Mouse (Mus musculus): Measurements from ENCODE around the gene Stab1.

The Stab1 gene

GRCm38 (mm10) chr14:31168425-31168824, at the start of gene Stab1:
TSS of gene Stab1 (minus strand) at chr14:31168641.
- no peak for DNase-seq (ENCODE audit: low spot score in 2 of 2)

- peak; percentile 62 to 80 for DNase-seq (ENCODE audit: low spot score in 2 of 2)
Measured at GRCm38 (mm10) chr14:31217666-31218065, 49.2 kb upstream of the Stab1 start, which contains the start of gene Sema3g. TSS of gene Sema3g (plus strand) at chr14:31217860.

GRCm38 (mm10) chr14:31216846-31217245, 48.4 kb upstream of the Stab1 start, which contains the start of gene Nisch:
TSS of gene Nisch (minus strand) at chr14:31216946.
- no peak for DNase-seq (ENCODE audit: low spot score in 2 of 2)

- DNase-seq (ENCODE audit: low spot score in 2 of 2), result peak; percentile 68 to 85
Measured at GRCm38 (mm10) chr14:31215157-31216002, 46.9 kb upstream of the Stab1 start.

- DNase-seq (ENCODE audit: low spot score in 2 of 2), result no peak
Measured at GRCm38 (mm10) chr14:31214684-31215083, 46.2 kb upstream of the Stab1 start.

- DNase-seq (ENCODE audit: low spot score in 2 of 2), result no peak
Measured at GRCm38 (mm10) chr14:31213868-31214267, 45.4 kb upstream of the Stab1 start.

GRCm38 (mm10) chr14:31212499-31212898, 44.1 kb upstream of the Stab1 start:
- no peak for DNase-seq (ENCODE audit: low spot score in 2 of 2)

- DNase-seq (ENCODE audit: low spot score in 2 of 2), result no peak
Measured at GRCm38 (mm10) chr14:31211854-31212253, 43.4 kb upstream of the Stab1 start.

- DNase-seq (ENCODE audit: low spot score in 2 of 2), result no peak
Measured at GRCm38 (mm10) chr14:31209133-31209557, 40.7 kb upstream of the Stab1 start.

- no peak for DNase-seq (ENCODE audit: low spot score in 2 of 2)
Measured at GRCm38 (mm10) chr14:31208084-31208483, 39.6 kb upstream of the Stab1 start, which contains the start of gene Tnnc1. TSS of gene Tnnc1 (plus strand) at chr14:31208312.

GRCm38 (mm10) chr14:31207070-31207830, 38.8 kb upstream of the Stab1 start:
- DNase-seq (ENCODE audit: low spot score in 2 of 2), result no peak

- peak; percentile 95 to 99 for DNase-seq (ENCODE audit: low spot score in 2 of 2)
Measured at GRCm38 (mm10) chr14:31206472-31206981, 38.1 kb upstream of the Stab1 start.

GRCm38 (mm10) chr14:31205562-31206467, 37.4 kb upstream of the Stab1 start:
- DNase-seq (ENCODE audit: low spot score in 2 of 2), result no peak

- DNase-seq (ENCODE audit: low spot score in 2 of 2), result no peak
Measured at GRCm38 (mm10) chr14:31205244-31205561, 36.8 kb upstream of the Stab1 start.

GRCm38 (mm10) chr14:31204844-31205243, 36.4 kb upstream of the Stab1 start:
- no peak for DNase-seq (ENCODE audit: low spot score in 2 of 2)

GRCm38 (mm10) chr14:31200038-31200437, 31.6 kb upstream of the Stab1 start:
- no peak for DNase-seq (ENCODE audit: low spot score in 2 of 2)

- DNase-seq (ENCODE audit: low spot score in 2 of 2), result no peak
Measured at GRCm38 (mm10) chr14:31199599-31199998, 31.2 kb upstream of the Stab1 start.

- no peak for DNase-seq (ENCODE audit: low spot score in 2 of 2)
Measured at GRCm38 (mm10) chr14:31197547-31198516, 29.4 kb upstream of the Stab1 start.

- DNase-seq (ENCODE audit: low spot score in 2 of 2), result no peak
Measured at GRCm38 (mm10) chr14:31195968-31196367, 27.5 kb upstream of the Stab1 start.

GRCm38 (mm10) chr14:31195521-31195920, 27.1 kb upstream of the Stab1 start:
- DNase-seq (ENCODE audit: low spot score in 2 of 2), result no peak

Measured in spleen, postnatal 4 days (tissue).